Mouse (Mus musculus) bone marrow macrophage, adult 2 months (primary cell): ENCODE measurements around the gene E2f7. TPM values are rescaled to one million over a fixed set of nuclear protein-coding genes. Genes with fewer than 3 reads are reported as not detected.

Source experiments
- H3K27ac ChIP-seq: 2 replicates; pipeline ENCODE4 v1.5.1; 2012; ENCODE audit warnings: low read depth, low read length; ENCODE audit not compliant: insufficient read depth
- H3K4me1 ChIP-seq: 2 replicates; pipeline ENCODE4 v1.6.1; 2012; ENCODE audit warnings: low read length; ENCODE audit not compliant: control insufficient read depth, insufficient read depth
- H3K4me3 ChIP-seq: 2 replicates; pipeline ENCODE4 v1.5.1; 2012; ENCODE audit warnings: mild to moderate bottlenecking, low read length, moderate library complexity; ENCODE audit not compliant: insufficient read depth
- CTCF ChIP-seq: IDR thresholded peaks from 2 replicates; pipeline ENCODE4 v1.5.1; 2012; ENCODE audit warnings: low read depth, mild to moderate bottlenecking, low read length, moderate library complexity
- POLR2A ChIP-seq: IDR thresholded peaks from 2 replicates; pipeline ENCODE4 v1.6.1; 2012; ENCODE audit warnings: mild to moderate bottlenecking, low read depth, low read length, borderline replicate concordance
- polyA plus RNA-seq: library from polyadenylated mRNA; stranded (reverse); fragments of >200 nt; gene quantifications from 2 replicates; pipeline ENCODE4 v1.2.4, GENCODE M21; 2012; ENCODE audit not compliant: missing spikeins, insufficient read depth, insufficient read length

Gene E2f7
- polyA plus RNA-seq = 6.2 and 6.9 TPM in 2 replicates

DNA sequence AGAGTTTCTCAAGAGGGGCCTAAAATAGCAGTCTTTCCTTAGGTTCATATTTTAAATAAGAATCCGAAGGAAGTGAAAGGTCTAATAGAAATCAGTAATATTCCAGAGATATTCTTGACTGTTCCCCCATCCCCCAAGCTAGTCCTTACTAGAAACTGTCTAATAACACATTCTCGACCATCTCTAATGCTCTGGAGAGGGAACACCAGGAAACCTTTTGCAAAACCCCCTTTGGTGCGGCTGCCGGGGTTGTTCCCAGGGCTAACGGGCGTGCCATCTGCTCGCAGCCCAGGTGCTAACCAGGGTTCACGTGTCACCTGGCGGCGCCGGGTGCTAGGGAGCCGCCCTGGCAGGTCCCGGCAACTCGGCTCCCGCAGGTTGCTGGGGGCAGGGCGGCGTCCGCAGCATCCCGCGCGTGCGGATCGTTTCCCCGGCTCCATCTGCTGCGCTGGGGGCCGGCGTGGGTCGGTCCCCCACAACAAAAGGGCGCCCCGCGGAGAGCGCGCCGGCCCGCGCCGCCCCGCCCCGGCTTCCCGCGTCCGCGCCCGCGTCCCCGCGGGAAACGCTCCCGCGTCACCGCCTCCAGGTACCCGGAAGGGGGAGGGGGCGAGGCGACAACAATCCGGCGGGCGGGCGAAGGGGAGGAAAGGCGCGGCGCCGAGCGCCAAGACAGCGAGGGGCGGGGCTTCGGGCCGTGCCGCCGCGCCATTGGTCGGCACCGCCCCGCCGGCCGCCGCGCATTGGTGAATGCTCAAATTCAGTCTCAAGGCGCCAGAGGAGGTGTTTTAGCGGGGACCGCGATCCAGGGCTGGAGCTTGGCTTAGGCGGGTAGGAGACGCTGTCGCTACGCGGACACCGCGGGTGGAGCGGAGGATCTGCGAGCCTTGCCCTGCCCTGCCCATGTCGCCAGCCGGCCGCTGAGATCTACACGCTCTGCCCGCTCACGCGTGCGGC is at the start of gene E2f7:
TSS of gene E2f7 (plus strand) at position 754 of the 954 bp plus-strand sequence.
- Histone ChIP-seq H3K27ac (no peak within 1 kb of the TSS), H3K4me3 (peak within 1 kb of the TSS; percentile 83), H3K4me1 (no peaks in the 10 kb centered on the region)
- TF ChIP-seq CTCF (no peak), POLR2A (no peak)

- no peaks in the 10 kb centered on the region for H3K4me1 ChIP-seq
- TF ChIP-seq POLR2A (no peak), CTCF (no peak)
These were observed 44.0 kb upstream of the E2f7 start for GRCm38 (mm10) chr10:110701276-110701675.

DNA sequence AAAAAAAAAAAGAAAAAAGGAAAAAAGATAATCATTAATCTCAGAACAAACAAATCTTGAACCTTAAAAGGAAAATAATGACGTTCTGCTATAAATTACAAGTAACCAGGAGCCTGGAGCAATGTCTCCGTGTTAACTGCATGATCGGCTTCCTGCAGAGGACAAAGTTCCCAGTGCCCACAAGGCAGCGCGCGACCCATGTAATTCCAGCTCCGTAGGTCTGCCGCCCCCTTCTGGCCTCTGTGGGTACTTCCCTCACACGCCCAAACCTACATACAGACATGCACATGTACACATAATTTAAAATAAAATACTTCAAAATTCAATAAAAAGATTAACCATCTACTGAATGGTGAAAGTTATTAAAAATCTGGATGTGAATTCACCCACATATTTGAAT is 39.6 kb upstream of the E2f7 start:
- TF ChIP-seq CTCF (peak; percentile 34; the same call in 1 of the 2 replicates), POLR2A (no peak)

More at GRCm38 (mm10) chr10:110701276-110701675, 44.0 kb upstream of the E2f7 start:
- no peak overlapping the region for H3K27ac ChIP-seq
- H3K4me3 ChIP-seq = no peak overlapping the region

DNA sequence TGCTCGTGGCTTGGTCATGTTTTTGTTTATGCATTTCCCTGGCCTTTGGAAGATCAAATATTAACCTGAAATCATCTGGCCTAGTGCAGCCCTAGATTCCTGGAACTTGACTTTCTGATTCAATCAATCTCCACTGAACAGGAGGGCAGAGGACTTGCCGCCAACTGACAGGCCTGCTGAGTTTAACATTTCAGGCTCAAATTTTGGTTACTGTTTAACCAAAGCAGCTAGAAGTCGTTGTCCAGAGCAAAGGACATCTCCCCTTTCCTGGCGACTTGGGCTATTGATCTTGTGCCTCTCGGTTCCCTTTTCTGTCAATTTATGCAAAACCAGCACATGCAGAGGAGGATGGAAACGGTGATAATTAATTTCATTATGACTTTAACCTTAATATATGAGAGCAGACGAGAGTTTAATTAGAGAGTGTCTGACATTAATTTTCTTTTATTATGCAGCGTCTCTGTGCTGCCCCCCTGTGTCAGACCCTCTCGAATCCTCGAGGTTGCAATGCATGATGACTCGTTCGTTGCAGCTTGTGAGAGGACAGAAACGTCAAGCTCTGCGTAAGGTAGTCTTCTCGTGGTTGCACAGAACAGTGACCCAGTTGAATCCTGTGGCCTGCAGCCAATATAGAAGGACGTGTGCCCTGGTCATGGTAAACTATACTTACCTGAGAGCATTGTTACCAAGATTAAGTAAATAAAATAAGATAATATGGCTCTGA is 37.7 kb upstream of the E2f7 start:
- TF ChIP-seq CTCF (no peak), POLR2A (no peak)
- no peak overlapping the region for H3K4me3 ChIP-seq
- H3K27ac ChIP-seq = no peak overlapping the region
- no peaks in the 10 kb centered on the region for H3K4me1 ChIP-seq

More for the DNA sequence above, 39.6 kb upstream of the E2f7 start:
- H3K4me3 ChIP-seq = no peak overlapping the region
- H3K4me1 ChIP-seq = no peaks in the 10 kb centered on the region
- no peak overlapping the region for H3K27ac ChIP-seq

DNA sequence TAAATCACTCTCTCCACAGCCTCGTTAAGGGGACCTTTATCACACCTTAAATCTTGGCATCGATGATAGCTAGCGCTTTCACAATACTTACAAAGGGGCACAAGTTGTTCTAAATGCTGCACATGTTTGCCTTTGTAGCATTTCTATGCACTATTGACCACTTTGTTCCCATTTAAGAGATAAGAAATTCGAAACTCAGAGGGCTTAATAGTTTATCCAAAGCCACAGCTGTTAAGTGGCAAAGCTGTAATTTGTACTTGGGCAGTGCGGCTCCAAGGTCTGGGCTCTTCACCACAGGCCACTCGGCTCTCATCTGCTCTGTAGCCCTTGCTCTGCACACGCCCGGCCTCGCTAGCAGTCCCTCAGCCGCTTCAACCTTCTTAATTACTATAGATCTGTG is 28.4 kb upstream of the E2f7 start:
- H3K4me1 ChIP-seq = no peaks in the 10 kb centered on the region
- H3K4me3 ChIP-seq = no peak overlapping the region
- no peak for TF ChIP-seq POLR2A
- no peak for TF ChIP-seq CTCF

DNA sequence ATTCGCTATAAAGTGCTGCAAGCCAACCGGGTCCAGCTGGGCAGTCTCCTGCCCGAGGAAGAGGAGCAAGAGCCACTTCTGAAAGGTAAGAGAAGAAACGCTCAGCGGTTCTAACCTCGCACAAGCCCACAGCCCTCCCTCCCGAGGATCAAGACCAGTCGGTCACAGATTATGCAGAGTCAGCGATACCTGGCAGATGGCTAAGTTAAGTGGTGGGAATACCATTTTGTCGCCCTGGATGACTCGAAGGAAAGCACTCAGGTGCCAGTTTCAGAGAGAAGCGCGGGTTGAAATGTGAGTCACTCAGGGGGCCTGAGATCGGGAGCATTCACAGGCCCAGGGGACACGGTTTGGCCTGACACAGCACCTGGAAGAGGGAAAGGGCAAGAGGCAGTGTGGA is 18.8 kb upstream of the E2f7 start:
- Histone ChIP-seq H3K4me1 (no peaks in the 10 kb centered on the region), H3K27ac (no peak overlapping the region), H3K4me3 (no peak overlapping the region)
- TF ChIP-seq CTCF (no peak), POLR2A (no peak)

More for the DNA sequence above, 28.4 kb upstream of the E2f7 start:
- no peak overlapping the region for H3K27ac ChIP-seq

- Histone ChIP-seq H3K27ac (no peak overlapping the region), H3K4me1 (no peaks in the 10 kb centered on the region), H3K4me3 (no peak overlapping the region)
- TF ChIP-seq POLR2A (no peak), CTCF (peak; percentile 81)
These were observed 17.4 kb upstream of the E2f7 start for GRCm38 (mm10) chr10:110727816-110728215.

- Histone ChIP-seq H3K4me3 (no peak overlapping the region), H3K4me1 (no peaks in the 10 kb centered on the region), H3K27ac (no peak overlapping the region)
- TF ChIP-seq POLR2A = no peak
- peak; percentile 55 for TF ChIP-seq CTCF
These were observed 11.9 kb upstream of the E2f7 start for GRCm38 (mm10) chr10:110733343-110733742.

- no peaks in the 10 kb centered on the region for H3K4me1 ChIP-seq
- H3K4me3 ChIP-seq = no peak overlapping the region
- H3K27ac ChIP-seq = no peak overlapping the region
- TF ChIP-seq CTCF (no peak), POLR2A (no peak)
These were observed 1.5 kb upstream of the E2f7 start for GRCm38 (mm10) chr10:110743701-110744100.

DNA sequence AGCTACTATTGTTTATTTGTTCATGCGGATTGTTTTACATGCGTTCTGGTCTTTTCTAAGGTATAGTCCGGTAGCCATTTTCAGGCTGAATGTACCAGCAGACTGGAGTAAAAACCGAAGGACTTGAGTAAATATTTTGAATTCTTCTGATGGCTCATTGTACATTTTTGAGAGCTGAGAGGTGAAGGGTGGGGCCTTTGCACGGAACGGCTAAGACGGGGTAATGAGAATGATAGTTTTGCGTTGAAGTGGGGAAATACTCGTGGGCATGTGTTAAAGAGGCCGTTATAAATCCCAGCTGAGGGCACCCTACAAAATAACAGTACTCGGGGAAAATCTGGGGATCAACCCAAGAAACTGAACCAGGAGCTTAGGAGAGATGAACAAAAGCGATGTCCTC is 1.1 kb upstream of the E2f7 start:
- no peak for TF ChIP-seq CTCF
- no peak for TF ChIP-seq POLR2A
- H3K4me1 ChIP-seq = no peaks in the 10 kb centered on the region
- H3K27ac ChIP-seq = no peak overlapping the region
- no peak overlapping the region for H3K4me3 ChIP-seq

DNA sequence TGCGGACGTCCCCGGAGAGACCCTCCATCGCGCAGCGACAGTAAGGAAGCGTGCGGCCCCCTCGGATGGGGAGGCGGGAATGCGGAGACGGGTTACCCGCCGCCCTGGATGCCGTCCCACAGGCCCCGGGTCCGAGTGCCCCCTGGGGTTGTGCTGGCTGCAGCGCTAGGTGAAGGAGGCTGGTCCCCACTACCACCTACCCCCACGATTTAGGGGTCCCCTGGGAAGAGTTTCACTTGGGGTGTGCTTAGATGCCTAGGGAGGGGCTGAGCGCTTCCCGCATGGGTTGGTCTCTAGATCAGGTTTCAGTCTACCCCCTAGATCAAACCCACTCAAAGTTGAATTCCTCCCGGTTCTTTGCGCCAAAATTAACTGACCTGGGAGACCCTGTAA is 397 bp downstream of the E2f7 start:
- TF ChIP-seq CTCF = no peak
- TF ChIP-seq POLR2A = no peak

More for the DNA sequence above, 397 bp downstream of the E2f7 start:
- Histone ChIP-seq H3K4me1 (no peaks in the 10 kb centered on the region), H3K4me3 (peak overlapping the region; percentile 83), H3K27ac (no peak overlapping the region)
